Mouse (Mus musculus) layer of hippocampus, adult 2 months (tissue): Measurements from ENCODE around the gene Pnpo. TPM values are rescaled to one million over a fixed set of nuclear protein-coding genes. Genes with fewer than 3 reads are reported as not detected.

Source experiments
- DNase-seq, 2 experiments: peaks; one replicate each; pipeline ENCODE4 v3.0.0; 2022; ENCODE audit warnings: low spot score in 2 of 2
- H3K27ac ChIP-seq: fragments of 200-600 bp; 2 replicates; pipeline ENCODE4 v1.8.1; 2022
- H3K4me3 ChIP-seq: fragments of 200-600 bp; 2 replicates; pipeline ENCODE4 v1.8.1; 2022; ENCODE audit warnings: mild to moderate bottlenecking
- CTCF ChIP-seq: fragments of 200-600 bp; conservative IDR thresholded peaks from 2 replicates; pipeline ENCODE4 v1.8.1; 2022; ENCODE audit warnings: antibody characterized with exemption, mild to moderate bottlenecking, moderate library complexity
- total RNA-seq, 2 experiments: library from RNA; stranded (reverse); gene quantifications; 2 replicates each; pipeline ENCODE4 v1.2.3; 2021

The Pnpo gene
- total RNA-seq, 2 experiments from 2014 or later = 36.7 to 36.8 TPM

DNA sequence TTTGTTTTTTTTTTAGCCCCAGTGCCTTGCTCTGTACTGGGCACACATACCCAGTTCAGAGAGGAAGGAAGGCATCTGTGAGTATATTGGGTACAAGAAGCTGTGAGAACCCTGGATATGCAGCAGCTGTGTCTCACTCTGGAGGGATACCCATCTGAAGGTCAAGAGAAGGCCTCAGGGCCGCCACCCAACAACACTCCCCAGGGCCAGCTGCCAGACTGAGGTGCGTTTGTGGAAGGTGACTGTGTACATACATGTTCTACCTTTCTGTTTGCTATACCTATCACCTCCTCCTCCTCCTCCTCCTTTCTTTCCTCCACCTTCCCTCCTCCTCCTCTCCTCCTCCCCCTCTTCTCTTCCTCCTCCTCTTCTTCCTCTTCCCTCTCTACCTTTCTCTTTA is 15.7 kb downstream of the Pnpo start, which contains the start of gene Prr15l:
Gene Prr15l, plus strand, starts transcription at position 17 of the 400 bp plus-strand sequence.
- no peak for TF ChIP-seq CTCF
- no peak for DNase-seq
- no peak within 1 kb of the TSS for H3K27ac ChIP-seq
- H3K4me3 ChIP-seq = no peak within 1 kb of the TSS

- no peak for TF ChIP-seq CTCF
- Histone ChIP-seq H3K4me3 (no peak overlapping the region), H3K27ac (no peak overlapping the region)
- DNase-seq = no peak
Observed at GRCm38 (mm10) chr11:96926587-96926986, 17.2 kb downstream of the Pnpo start.

DNA sequence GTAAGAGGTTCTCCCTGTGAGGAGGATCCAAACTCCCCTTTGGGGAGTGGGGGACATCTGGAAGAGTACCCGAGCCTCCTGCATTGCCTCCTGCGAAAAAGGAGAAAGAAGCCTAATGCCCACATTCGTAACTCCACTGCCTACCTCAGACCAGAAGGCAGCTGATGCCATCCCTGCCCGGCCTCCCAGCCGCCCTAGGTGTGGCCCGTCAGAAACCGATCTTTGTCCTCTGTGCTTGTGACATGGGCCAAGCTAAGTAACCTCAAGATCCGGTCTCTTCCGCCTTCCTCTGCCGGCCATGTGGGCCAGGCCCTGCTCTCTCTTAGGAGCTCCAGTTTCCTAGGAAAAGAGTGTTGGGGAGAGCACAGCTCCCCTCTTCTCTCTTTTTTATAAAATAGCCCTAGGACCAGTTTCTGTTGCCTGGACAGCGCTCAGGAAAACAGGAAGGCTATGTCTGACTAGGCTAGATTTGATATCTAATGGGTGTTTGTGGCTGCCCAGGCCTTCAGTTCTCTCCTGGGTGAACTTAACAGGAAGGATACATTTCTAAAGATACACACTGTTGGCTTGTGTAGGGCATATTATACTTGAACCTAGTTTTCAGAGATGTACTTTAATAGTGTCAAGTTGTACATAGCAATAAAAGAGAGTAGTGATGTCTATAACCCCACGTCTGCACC is 18.2 kb downstream of the Pnpo start:
- H3K27ac ChIP-seq = no peak overlapping the region
- H3K4me3 ChIP-seq = no peak overlapping the region
- DNase-seq = no peak
- no peak for TF ChIP-seq CTCF

DNA sequence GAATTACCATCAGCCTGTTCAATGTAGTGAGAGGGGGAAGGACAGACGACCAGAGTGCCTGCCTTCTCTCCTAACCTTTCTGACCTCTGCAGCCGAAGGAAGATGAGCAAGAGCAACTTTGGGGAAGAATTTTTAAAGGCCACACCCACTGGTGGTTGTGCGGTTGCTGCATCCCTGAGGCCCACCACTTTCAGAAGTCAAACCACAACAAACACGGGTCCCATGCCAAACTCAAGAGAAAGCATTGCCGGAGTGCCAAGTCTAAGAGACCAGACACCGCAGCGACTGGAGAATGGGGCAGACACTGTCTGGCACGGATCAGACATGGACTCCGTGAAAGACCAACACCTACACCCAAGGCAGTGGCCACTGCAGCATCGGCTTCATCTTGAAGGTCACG is 18.9 kb downstream of the Pnpo start:
- no peak for DNase-seq
- Histone ChIP-seq H3K27ac (no peak overlapping the region), H3K4me3 (no peak overlapping the region)
- no peak for TF ChIP-seq CTCF

DNA sequence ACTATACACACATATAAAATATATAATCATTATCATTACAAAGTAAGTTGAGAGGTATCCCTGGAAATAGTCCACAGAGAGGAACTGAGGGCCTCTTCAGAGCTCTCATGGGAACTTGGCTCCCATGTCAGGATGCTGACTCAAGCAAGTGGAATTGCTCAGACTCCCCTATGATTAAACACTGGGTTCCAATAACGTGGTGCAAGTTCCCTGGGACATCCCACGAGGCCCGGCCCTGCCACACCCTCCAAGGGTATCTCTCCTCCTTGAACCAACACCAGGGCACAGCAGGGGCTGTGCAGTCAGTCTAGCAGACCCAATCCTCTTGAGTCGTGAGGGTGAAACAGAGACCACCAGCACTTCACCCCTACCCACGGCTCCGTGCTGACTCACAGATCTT is 24.8 kb downstream of the Pnpo start:
- Histone ChIP-seq H3K4me3 (no peak overlapping the region), H3K27ac (no peak overlapping the region)
- no peak for DNase-seq
- no peak for TF ChIP-seq CTCF

- no peak for DNase-seq
- Histone ChIP-seq H3K4me3 (no peak overlapping the region), H3K27ac (no peak overlapping the region)
- TF ChIP-seq CTCF = no peak
Observed at GRCm38 (mm10) chr11:96917415-96917814, 26.4 kb downstream of the Pnpo start.

DNA sequence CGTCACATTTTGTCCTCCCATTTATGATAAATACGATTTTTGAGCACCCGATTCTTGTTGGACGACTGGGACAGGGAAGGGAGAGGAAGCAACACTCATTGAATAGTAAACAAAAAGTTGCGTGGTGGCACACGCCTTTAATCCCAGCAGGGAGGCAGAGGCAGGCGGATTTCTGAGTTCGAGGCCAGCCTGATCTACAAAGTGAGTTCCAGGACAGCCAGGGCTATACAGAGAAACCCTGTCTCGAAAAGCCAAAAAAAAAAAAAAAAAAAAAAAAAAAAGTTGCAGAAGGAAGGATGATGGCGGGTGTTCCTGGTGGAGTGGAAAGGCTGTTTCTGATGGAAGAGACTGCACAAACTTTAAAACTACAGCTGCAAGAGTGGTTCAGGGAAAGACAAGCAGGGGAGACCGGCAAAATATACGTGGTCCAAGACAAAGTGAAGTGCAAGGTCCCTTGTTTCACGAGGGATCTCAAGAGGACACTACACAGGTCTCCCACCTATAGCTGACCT is 26.8 kb downstream of the Pnpo start:
- Histone ChIP-seq H3K4me3 (peak overlapping the region; percentile 73), H3K27ac (peak overlapping the region; percentile 40)
- no peak for TF ChIP-seq CTCF
- no peak for DNase-seq

DNA sequence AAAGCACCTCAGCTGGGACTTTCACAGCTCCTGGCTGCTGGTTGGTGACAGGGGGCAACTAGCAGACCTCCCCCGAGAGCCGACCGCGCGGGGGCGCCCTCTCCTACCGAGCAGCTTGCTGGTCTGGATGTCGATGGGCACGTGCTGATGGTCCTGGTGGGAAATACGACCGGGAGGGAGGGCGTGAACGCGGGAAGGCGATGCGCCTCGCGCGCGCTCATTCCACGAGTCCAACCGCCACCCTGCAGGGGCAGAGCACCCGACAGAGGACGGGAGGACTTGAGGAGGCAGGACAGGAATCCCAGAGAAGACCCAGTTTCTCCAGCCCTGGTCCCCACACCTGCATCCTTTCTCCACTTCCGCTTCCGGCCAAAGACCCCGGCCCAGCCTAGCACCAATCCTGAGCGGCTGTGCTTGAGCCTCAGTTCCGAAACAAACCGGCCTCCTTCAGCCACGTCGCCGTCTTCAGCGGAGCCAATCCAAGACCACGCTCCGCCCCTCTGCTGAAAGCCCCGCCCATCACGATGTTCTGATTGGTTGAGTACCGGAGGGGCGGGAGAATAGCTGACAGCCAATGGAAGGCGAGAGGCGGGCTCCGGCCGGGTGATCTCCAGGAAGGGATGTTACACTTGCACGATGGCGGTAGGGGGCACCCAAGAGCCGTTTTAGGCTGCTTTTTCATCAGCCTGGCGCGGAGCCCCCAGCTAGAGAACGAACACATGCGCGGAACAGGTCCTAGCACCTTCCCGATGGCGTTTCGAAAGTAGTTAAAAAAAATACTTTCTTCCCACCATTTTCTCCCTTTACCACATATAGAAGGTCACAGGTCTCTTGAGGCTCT is 27.5 kb downstream of the Pnpo start, which contains the start of gene Cdk5rap3:
Gene Cdk5rap3, minus strand, starts transcription at position 453 of the 841 bp plus-strand sequence.
- Histone ChIP-seq H3K4me3 (peak within 1 kb of the TSS; percentile 73), H3K27ac (peak within 1 kb of the TSS; percentile 85)
- peak; percentile 99 for DNase-seq
- TF ChIP-seq CTCF = peak; percentile 85

DNA sequence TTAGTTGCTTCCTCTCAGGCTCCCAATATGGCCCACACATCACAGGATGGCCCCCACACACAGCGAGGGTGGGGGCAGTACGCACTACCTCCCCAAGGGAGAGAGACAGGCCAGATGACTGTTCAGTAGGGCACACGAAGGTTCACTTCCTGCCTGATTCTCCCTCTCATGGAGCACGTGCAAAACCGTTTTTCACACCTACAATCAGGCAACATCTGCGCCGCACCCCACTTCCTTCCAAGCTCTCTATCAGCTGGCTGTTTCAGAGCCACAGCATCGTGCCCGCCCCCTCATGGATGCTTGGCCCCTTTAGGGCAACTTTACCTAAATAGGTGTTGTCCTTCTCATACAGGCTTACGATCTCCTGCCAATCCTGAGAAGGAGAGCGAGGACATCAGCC is 31.1 kb downstream of the Pnpo start:
- Histone ChIP-seq H3K27ac (no peak overlapping the region), H3K4me3 (no peak overlapping the region)
- no peak for DNase-seq
- no peak for TF ChIP-seq CTCF

GRCm38 (mm10) chr11:96910003-96910402 is 33.8 kb downstream of the Pnpo start:
- H3K4me3 ChIP-seq = no peak overlapping the region
- TF ChIP-seq CTCF = peak; percentile 91
- peak; percentile 79 for DNase-seq
- no peak overlapping the region for H3K27ac ChIP-seq

DNA sequence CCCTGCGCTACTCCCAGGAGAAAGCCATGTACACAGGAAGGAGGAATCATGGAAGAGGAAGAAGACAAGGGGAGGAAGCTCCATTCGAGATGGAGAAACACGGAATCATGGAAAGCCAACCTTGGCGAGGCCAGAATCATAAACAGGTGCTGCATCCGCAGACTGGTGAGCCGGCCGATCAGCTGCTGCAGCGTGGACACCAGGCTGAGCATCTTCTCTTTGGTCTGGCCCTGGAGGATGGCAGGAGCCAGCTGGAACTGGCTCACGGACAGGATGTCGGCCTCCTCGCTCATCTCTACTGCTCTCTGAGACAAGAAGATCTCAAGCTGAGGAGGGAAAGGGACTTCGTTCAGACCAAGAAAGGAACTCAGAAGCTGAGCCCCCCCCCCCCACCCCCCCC is 35.2 kb downstream of the Pnpo start:
- Histone ChIP-seq H3K27ac (no peak overlapping the region), H3K4me3 (no peak overlapping the region)
- no peak for TF ChIP-seq CTCF
- DNase-seq = no peak

GRCm38 (mm10) chr11:96906431-96907161 is 37.2 kb downstream of the Pnpo start:
- peak overlapping the region; percentile 55 for H3K27ac ChIP-seq
- no peak for DNase-seq
- no peak for TF ChIP-seq CTCF
- no peak overlapping the region for H3K4me3 ChIP-seq
